Mouse (Mus musculus) forebrain, embryonic 15.5 days (tissue): ENCODE results near the gene Ly6g6d. TPM values are rescaled to one million over a fixed set of nuclear protein-coding genes. Genes with fewer than 3 reads are reported as not detected.

Experiments
- ATAC-seq: fragments of 200-750 bp; cut with Nextera tagmentation; replicated peaks from 2 replicates; pipeline ENCODE4 v1.8.0; 2017; ENCODE audit warnings: mild to moderate bottlenecking, moderate TSS enrichment, moderate library complexity
- H3K27ac ChIP-seq: fragments of 300-500 bp; sonication (generic); replicated peaks from 2 replicates; pipeline ENCODE4 v1.5.1; 2015; ENCODE audit warnings: mild to moderate bottlenecking, inconsistent platforms
- H3K27me3 ChIP-seq: fragments of 300-500 bp; sonication (generic); 2 replicates; pipeline ENCODE4 v1.6.1; 2015; ENCODE audit warnings: inconsistent platforms
- H3K36me3 ChIP-seq: fragments of 300-500 bp; sonication (generic); 2 replicates; pipeline ENCODE4 v1.6.1; 2015; ENCODE audit warnings: mild to moderate bottlenecking, inconsistent platforms
- H3K4me1 ChIP-seq: fragments of 300-500 bp; sonication (generic); 2 replicates; pipeline ENCODE4 v1.6.1; 2015; ENCODE audit warnings: inconsistent platforms
- H3K4me2 ChIP-seq: fragments of 300-500 bp; sonication (generic); replicated peaks from 2 replicates; pipeline ENCODE4 v1.6.1; 2015; ENCODE audit warnings: mild to moderate bottlenecking, inconsistent platforms
- H3K4me3 ChIP-seq: fragments of 300-500 bp; sonication (generic); 2 replicates; pipeline ENCODE4 v1.5.1; 2015; ENCODE audit warnings: mild to moderate bottlenecking, inconsistent platforms
- H3K9ac ChIP-seq: fragments of 300-500 bp; sonication (generic); replicated peaks from 2 replicates; pipeline ENCODE4 v1.6.1; 2015; ENCODE audit warnings: mild to moderate bottlenecking, inconsistent platforms
- H3K9me3 ChIP-seq: fragments of 300-500 bp; sonication (generic); 2 replicates; pipeline ENCODE4 v1.6.1; 2016; ENCODE audit warnings: inconsistent platforms
- WGBS: fragments of 180-500 bp; shearing (Covaris S2); methylation state at CpG from one replicate; pipeline ENCODE4 v1.1.7; 2015; ENCODE audit warnings: mixed read lengths; 5-methylcytosine and 5-hydroxymethylcytosine counted together
- polyA plus RNA-seq: library from polyadenylated mRNA; unstranded; fragments of >200 nt; fragmentation: Nextera tagmentation; extraction: Ambion mirVana; gene quantifications from 2 replicates; pipeline ENCODE4 v1.2.1, GENCODE M21; 2015

Gene Ly6g6d
- polyA plus RNA-seq, 1 experiment from 2014 or later: 0.46 TPM

- H3K9ac ChIP-seq: peak within 1 kb of the TSS; percentile 48
- peak within 1 kb of the TSS; percentile 43 for H3K4me3 ChIP-seq
- peaks cover 44% of the 10 kb centered on the region for H3K4me1 ChIP-seq
- 4% methylated on average over 11 of the region's 11 CpGs for WGBS
- H3K9me3 ChIP-seq: no peaks in the 10 kb centered on the region
- peaks cover 12% of the 10 kb centered on the region for H3K36me3 ChIP-seq
- no peaks in the 10 kb centered on the region for H3K27me3 ChIP-seq
- ATAC-seq: no peak
- H3K4me2 ChIP-seq: peak within 1 kb of the TSS; percentile 58
- peak within 1 kb of the TSS; percentile 81 for H3K27ac ChIP-seq
Observed at GRCm38 (mm10) chr17:35049561-35050016, 28.3 kb downstream of the Ly6g6d start, which contains the start of gene Clic1. Gene Clic1 (plus strand): TSS chr17:35049966.

DNA sequence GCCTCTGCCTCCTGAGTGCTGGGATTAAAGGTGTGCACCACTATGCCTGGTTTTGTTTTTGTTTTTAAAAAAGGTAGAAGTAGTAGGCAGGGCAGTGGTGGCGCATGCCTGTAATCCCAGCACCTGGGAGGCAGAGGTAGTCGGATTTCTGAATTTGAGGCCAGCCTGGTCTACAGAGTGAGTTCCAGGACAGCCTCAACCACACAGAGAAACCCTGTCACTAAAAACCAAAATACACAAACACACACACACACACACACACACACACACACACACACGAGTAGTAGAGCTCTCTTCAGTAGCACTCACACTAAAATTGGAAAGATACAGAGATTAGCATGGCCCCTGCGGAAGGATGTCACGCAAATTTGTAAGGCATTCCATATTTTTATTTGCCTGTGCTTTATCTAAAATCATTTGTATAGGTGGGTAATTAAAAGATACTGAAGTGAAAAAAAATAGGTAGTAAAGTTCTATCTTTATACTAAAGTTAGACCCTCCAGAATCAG lies 28.9 kb downstream of the Ly6g6d start:
- H3K4me2 ChIP-seq: no peak overlapping the region
- WGBS: 80% methylated on average over 5 of the region's 5 CpGs
- no peak overlapping the region for H3K9ac ChIP-seq
- no peaks in the 10 kb centered on the region for H3K9me3 ChIP-seq
- H3K36me3 ChIP-seq: peaks cover 7% of the 10 kb centered on the region; the same call in 1 of the 2 replicates
- ATAC-seq: no peak
- H3K4me1 ChIP-seq: peaks cover 44% of the 10 kb centered on the region
- peak overlapping the region; percentile 81; the same call in 1 of the 2 replicates for H3K27ac ChIP-seq
- no peak overlapping the region for H3K4me3 ChIP-seq
- no peaks in the 10 kb centered on the region for H3K27me3 ChIP-seq

- H3K4me2 ChIP-seq: no peak overlapping the region
- H3K9me3 ChIP-seq: no peaks in the 10 kb centered on the region
- H3K4me3 ChIP-seq: no peak overlapping the region
- no peak for ATAC-seq
- WGBS: 46% methylated on average over 11 of the region's 11 CpGs
- no peak overlapping the region for H3K9ac ChIP-seq
- H3K4me1 ChIP-seq: peaks cover 44% of the 10 kb centered on the region
- 0 out of 2 replicates have a peak, but pooled peaks cover 4% of the 10 kb centered on the region for H3K36me3 ChIP-seq
- peak overlapping the region; percentile 7; the same call in 1 of the 2 replicates for H3K27ac ChIP-seq
- no peaks in the 10 kb centered on the region for H3K27me3 ChIP-seq
Observed at GRCm38 (mm10) chr17:35048149-35048931, 29.5 kb downstream of the Ly6g6d start.

DNA sequence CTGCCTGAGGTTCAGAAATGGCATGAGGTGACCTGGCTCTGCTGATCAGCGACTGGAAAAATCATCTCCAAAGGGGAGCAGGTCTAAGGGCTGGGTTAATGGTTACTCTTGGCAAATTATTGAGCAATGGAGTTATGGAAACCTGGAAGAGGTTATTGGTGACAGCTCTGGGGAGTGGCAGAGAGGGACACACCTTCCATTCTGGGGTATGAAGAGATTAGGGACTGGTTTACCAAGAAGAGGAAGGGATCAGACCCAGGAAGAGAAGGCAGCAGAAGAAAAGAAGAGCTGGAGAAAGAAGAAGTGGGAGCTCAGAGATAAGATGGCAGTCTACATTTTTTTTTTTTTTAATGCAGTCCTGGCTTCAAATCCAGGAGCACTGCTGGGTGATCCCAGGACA lies 30.2 kb downstream of the Ly6g6d start:
- Histone ChIP-seq H3K4me2 (no peak overlapping the region), H3K4me1 (peaks cover 44% of the 10 kb centered on the region), H3K4me3 (no peak overlapping the region), H3K36me3 (0 out of 2 replicates have a peak, but pooled peaks cover under 1% of the 10 kb centered on the region), H3K9me3 (no peaks in the 10 kb centered on the region), H3K9ac (no peak overlapping the region), H3K27ac (peak overlapping the region; percentile 7; the same call in 1 of the 2 replicates), H3K27me3 (no peaks in the 10 kb centered on the region)
- no peak for ATAC-seq
- 63% methylated on average over 1 of the region's 1 CpGs for WGBS

- peak within 1 kb of the TSS; percentile 84 for H3K4me2 ChIP-seq
- peaks cover 38% of the 10 kb centered on the region for H3K4me1 ChIP-seq
- H3K27me3 ChIP-seq: no peaks in the 10 kb centered on the region
- no peaks in the 10 kb centered on the region for H3K9me3 ChIP-seq
- peak; percentile 99 for ATAC-seq
- no peaks in the 10 kb centered on the region for H3K36me3 ChIP-seq
- peak within 1 kb of the TSS; percentile 48 for H3K4me3 ChIP-seq
- peak within 1 kb of the TSS; percentile 65 for H3K9ac ChIP-seq
- WGBS: 3% methylated on average over 33 of the region's 33 CpGs
- H3K27ac ChIP-seq: peak within 1 kb of the TSS; percentile 63
Observed at GRCm38 (mm10) chr17:35046681-35047455, 31.0 kb downstream of the Ly6g6d start, which contains the start of gene Msh5. Gene Msh5 (minus strand): TSS chr17:35046745.

- 6% methylated on average over 48 of the region's 48 CpGs for WGBS
- Histone ChIP-seq H3K27ac (peak overlapping the region; percentile 63), H3K9ac (peak overlapping the region; percentile 65), H3K9me3 (no peaks in the 10 kb centered on the region), H3K36me3 (no peaks in the 10 kb centered on the region), H3K4me1 (peaks cover 30% of the 10 kb centered on the region), H3K4me3 (peak overlapping the region; percentile 48), H3K27me3 (no peaks in the 10 kb centered on the region), H3K4me2 (peak overlapping the region; percentile 84)
- peak; percentile 79 for ATAC-seq
Observed at GRCm38 (mm10) chr17:35045807-35046680, 31.8 kb downstream of the Ly6g6d start.

- Histone ChIP-seq H3K4me3 (peak overlapping the region; percentile 48), H3K27ac (no peak overlapping the region), H3K9ac (no peak overlapping the region; the same call in 1 of the 2 replicates), H3K36me3 (no peaks in the 10 kb centered on the region), H3K4me1 (peaks cover 24% of the 10 kb centered on the region), H3K9me3 (no peaks in the 10 kb centered on the region), H3K27me3 (no peaks in the 10 kb centered on the region), H3K4me2 (peak overlapping the region; percentile 84)
- no peak for ATAC-seq
- 87% methylated on average over 7 of the region's 7 CpGs for WGBS
Observed at GRCm38 (mm10) chr17:35044904-35045806, 32.7 kb downstream of the Ly6g6d start.

- Histone ChIP-seq H3K4me1 (peaks cover 13% of the 10 kb centered on the region; the same call in 1 of the 2 replicates), H3K36me3 (no peaks in the 10 kb centered on the region), H3K27ac (no peak overlapping the region), H3K27me3 (no peaks in the 10 kb centered on the region), H3K4me2 (no peak overlapping the region), H3K4me3 (no peak overlapping the region), H3K9ac (no peak overlapping the region), H3K9me3 (no peaks in the 10 kb centered on the region)
- WGBS: 89% methylated on average over 4 of the region's 4 CpGs
- ATAC-seq: no peak
Observed at GRCm38 (mm10) chr17:35043794-35044193, 34.1 kb downstream of the Ly6g6d start.

DNA sequence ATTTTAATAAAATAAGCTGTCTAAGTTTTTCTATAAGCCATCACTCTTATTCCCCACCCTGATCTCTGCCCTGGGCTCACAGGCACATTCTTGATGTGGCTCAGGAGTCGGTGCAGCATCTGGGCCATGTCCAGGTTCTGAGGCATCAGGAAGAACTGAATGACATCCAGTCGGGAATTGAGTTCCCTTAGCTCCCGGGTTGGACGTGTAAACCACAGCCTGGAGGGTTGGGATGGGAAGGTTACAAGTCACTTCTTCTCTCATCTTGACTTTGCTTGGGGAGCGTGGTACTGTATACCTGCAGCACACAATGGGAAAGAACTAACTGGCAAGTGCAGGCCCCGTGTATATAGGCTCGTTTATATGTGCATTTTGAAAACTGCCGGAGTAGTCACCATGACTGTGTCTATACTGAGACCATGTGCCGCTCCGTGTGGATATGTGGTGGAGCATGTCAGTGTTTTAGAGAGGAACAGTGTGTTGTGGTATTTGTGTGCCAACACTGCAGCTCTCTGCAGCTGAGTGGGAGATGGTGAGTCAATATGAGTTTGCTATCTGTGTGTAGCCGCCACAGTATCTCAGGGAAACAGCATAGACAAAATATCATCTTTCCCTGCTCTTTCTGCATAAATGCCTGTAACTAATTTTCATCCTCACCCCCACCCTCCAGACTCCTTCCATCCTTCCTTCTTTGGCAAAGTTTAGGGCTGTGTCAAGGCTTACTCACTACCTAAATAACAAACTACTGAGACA lies 38.6 kb downstream of the Ly6g6d start:
- no peak for ATAC-seq
- 85% methylated on average over 11 of the region's 11 CpGs for WGBS

GRCm38 (mm10) chr17:35034896-35035295 lies 43.0 kb downstream of the Ly6g6d start:
- WGBS: 76% methylated on average over 6 of the region's 6 CpGs
- ATAC-seq: no peak
- H3K27ac ChIP-seq: no peak overlapping the region

More for the DNA sequence above, 38.6 kb downstream of the Ly6g6d start:
- H3K9me3 ChIP-seq: no peaks in the 10 kb centered on the region
- H3K4me1 ChIP-seq: no peaks in the 10 kb centered on the region
- H3K27me3 ChIP-seq: no peaks in the 10 kb centered on the region
- H3K4me3 ChIP-seq: no peak overlapping the region
- H3K9ac ChIP-seq: no peak overlapping the region
- no peak overlapping the region for H3K4me2 ChIP-seq
- H3K36me3 ChIP-seq: no peaks in the 10 kb centered on the region
- no peak overlapping the region for H3K27ac ChIP-seq

More at GRCm38 (mm10) chr17:35034896-35035295, 43.0 kb downstream of the Ly6g6d start:
- Histone ChIP-seq H3K9me3 (no peaks in the 10 kb centered on the region), H3K4me2 (no peak overlapping the region), H3K9ac (no peak overlapping the region), H3K27me3 (no peaks in the 10 kb centered on the region), H3K4me1 (peaks cover 3% of the 10 kb centered on the region; the same call in 1 of the 2 replicates), H3K36me3 (no peaks in the 10 kb centered on the region), H3K4me3 (no peak overlapping the region)
